Mouse (Mus musculus): ENCODE data around the gene Col9a3. TPM values are rescaled to one million over a fixed set of nuclear protein-coding genes. Genes with fewer than 3 reads are reported as not detected.

The Col9a3 gene
- total RNA-seq (2021) (under 1 TPM; 0.12 to 0.28 TPM), polyA plus RNA-seq (2012; rRNA removed) (0.33 and 0.39 TPM in 2 replicates)
- long read RNA-seq = 0 reads

DNA sequence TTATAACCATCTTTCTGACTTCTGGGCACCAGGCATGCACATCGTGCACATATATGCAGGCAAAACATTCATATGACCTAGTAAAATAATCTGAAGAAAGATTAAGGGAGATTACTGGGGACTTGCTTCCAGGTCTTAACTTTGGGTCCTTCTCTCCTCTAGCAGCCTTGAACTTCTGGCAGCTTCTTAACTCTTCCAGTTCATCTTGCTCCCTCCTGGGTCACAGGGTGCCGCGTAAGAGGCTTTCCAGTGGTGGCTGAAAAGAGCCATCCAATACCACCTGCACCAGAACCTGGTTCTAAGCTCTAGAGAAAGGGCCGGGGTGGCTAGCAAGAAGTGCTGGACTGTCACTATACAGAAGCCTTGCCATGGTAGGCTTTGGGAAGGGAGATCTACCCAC lies at the start of gene Col9a3:
Gene Col9a3 (plus strand): TSS at position 301 of the 400 bp plus-strand sequence.
- no peak for DNase-seq

DNA sequence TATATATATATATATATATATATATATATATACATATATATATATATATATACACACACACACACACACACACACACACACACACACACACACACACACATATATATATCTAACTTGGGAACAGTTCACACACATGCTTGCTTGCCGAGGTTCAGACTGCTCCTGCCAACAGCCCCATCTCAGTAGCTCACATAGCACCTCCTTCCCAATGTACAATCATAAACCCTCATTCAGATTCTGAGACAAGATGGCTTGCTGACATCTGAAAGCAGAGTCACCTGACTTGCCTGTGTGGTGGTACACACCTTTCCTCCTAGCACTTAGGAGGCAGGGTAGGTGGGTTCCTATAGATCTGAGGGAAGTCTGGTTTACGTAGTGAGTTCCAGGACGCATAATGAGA lies 45.2 kb upstream of the Col9a3 start:
- DNase-seq = no peak

DNA sequence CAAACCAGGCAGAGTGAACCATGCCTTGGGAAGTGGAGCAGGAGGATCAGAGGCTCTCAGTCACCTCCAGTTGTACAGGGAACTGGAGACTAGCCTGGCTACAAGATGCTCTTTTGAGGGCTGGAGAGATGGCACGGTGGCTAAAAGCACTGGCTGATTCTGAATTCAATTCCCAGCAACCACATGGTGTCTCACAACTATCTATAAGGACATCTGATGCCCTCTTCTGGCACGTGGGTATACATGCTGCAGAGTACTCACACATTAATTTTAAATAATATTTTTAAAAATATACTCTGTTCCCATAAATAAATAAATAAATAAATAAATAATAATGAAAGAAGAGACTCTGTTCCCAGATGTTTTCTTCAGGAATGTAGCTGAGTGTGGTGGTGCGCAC lies 42.4 kb upstream of the Col9a3 start:
- no peak for DNase-seq

DNA sequence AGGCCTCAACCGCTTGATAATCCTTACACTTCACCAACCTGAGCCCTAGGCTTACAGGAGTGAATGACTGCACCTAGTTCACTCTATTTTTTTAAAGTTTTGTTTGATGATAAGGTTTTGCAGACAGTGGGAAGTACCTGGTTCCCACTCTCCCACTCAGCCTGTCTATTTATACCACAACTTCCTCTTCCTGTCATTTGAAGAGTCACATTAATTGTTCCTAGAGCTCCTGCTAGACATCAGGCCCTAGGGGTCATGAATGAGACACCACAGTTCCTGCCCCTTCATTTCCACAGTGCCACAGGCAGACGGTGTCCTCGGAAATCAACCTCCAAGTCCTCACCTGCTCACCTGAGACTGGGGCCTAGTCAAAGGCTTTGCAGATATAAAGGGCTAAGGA lies 41.1 kb upstream of the Col9a3 start:
- DNase-seq = no peak

DNA sequence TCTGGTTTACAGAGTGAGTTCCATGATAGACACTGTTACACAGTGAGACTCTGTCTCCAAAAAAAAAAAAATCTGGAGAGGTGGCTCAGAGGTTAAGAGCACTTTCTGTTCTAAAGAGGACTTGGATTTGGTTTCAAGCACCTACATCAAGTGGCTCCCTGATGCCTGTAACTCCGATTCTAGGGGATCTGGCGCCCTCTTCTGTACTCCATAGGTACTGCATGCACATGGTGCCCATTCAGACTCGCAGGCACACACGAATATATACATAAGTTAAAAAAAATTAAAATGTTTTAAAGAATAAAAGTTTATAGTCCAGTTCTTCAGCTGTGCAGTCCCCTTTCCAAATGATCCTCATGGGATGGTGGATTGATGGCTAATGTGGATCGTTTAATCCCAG lies 37.3 kb upstream of the Col9a3 start:
- DNase-seq = no peak

DNA sequence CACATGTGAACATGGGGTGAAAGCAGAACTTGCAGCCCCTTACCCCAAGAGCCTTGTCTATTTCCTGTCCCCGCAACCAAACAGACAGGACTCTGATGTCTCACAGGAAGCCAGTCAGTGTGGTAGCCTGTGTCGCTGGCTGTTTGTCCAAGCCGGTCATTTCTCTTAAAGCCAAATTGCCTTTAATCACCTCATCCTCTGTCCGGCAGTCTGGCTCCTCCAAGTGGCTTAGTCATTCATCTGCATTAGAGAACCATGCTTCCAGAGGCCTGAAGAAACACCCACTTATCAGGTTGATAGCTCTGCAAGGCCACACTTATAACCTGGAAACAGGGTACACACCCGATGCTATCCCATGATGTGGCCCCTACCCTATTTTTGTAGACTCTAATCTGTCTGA lies 35.4 kb upstream of the Col9a3 start:
- DNase-seq = no peak

DNA sequence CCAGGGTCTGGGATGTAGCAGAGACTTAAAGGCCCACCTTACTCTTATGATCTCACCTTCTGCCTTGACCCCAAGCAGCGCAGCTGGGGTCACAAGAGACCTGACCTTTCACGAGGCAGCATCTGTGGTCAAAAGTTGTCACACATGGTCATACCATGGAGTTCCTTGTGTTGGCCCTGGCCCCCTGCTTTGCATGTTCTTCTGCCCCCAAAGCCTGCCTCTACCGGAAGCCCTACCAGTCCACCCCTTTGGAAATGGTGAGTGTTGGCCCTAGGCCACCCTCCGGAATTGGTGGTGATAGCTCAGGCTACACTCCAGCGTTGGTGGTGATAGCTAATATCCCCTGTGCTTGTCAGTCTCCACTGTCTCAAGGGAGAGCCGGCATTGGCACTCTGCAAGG lies 34.3 kb upstream of the Col9a3 start:
- DNase-seq = no peak

DNA sequence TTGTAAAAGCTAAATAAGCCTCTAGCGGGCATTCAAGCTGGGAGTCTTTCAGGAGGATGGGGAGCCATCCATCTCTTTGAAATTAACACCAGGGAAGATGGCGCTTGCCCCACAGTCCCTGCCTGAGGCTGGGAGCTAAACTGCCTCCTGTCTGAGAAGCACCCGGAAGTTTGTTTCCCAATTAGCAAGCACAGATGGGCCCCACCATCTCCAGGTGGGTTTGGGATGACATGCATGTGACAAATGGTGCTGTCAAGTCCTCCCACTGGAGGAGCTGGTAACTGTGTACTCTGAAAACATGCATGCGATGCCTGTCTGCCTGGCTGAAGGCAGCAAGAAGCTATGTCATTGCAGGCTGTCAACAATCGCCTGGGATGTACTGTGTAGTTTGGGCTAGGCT lies 33.7 kb upstream of the Col9a3 start:
- no peak for DNase-seq

DNA sequence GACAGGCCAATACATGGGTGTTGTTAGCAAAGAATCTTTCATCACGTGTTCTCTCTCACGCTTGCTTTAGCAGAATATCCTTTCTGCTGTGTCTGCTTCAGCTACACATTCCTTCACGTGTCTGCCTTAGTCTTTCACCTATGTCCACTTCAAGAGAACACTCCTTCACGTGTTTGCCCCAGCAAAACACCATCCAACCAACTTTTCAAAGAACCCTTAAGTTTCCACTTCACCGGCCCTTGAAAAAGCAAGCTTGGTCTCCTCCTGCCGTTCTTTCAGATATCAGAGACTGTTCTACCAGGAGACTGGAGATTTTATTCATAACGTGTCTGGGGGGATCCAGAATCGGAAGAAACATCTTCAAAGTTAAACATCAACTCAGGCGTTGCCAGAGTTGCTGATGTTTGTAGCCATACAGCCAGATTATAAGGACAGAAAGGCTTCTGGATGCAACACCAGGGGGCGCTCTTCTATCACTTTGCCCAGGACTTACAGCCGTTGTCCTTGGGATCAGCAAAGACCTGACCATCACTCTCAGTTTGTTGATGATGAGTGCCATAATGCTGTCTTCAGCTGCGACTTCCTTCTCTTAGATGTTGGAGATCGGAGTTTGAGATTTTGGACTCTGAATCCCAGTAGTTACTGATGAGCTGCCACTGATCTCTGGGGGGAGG lies 31.2 kb upstream of the Col9a3 start:
- DNase-seq = peak; percentile 41

DNA sequence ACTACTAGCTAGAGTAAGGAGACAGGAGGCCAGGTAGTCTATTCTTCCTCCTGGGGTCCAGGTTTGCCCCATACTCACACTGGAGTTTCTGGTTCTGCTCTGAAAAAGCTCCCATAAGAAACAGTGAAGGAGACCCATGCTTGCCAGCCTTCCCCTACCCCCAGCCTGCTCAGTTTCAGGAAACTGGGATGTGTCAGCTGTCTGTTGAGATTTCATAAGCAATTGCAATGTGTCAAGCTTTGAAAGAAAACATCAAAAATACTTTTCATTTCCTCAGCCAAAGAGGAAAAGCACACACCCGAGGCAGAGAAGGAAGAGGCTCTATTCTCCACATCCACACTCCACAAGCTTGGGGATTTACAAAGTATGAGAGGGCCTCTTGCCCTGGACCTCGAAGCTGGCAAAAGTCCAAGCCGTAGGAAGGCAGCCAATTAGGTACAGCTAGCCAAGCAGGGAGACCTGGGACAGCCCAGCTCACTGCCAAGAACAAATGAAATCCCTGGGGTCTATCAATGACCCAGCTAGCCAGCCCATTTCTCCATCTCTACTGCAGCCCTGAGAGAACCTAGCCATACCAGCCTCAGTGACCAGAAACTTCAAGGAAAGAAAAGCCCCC lies 28.5 kb upstream of the Col9a3 start:
- peak; percentile 68 for DNase-seq

DNA sequence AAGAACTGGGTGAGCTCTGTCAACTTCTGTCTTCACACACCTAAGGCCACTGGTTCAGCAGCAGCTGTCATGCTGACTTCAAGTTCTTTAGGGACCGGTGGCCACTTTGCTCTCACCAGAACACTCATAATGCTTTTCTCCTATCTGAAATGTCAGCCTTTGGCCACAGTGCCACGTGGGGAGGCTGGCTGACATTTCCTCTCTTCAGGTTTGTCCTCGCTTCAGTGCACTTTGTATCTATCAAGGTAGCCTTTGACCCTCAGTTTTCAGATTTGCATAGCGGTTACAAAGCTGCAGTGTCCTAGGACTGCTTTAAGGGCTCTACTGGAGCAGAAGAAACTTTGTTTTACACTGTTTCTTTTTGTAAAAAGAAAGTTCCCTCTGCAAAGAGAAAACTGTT lies 21.1 kb upstream of the Col9a3 start:
- DNase-seq = no peak

DNA sequence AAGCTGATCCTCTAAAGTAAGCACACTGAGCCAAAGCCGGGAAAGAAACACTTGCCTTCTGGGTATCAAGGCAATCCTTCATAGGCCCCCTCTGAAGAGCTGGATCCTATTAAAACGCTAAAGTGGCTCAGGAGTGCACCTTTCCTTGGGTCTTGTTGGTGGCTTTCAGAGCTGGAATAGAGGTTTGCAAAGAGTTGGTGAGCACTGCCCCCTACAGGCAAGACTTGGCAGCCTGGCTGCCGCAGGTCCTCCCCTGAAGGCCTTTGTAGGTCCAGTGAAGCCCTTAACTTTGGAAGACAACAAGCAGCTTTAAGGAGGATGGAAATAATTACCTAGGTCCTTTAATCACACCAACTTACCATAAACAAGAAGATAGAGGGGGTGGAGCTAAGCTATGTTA lies 18.9 kb upstream of the Col9a3 start:
- peak; percentile 68 for DNase-seq

DNA sequence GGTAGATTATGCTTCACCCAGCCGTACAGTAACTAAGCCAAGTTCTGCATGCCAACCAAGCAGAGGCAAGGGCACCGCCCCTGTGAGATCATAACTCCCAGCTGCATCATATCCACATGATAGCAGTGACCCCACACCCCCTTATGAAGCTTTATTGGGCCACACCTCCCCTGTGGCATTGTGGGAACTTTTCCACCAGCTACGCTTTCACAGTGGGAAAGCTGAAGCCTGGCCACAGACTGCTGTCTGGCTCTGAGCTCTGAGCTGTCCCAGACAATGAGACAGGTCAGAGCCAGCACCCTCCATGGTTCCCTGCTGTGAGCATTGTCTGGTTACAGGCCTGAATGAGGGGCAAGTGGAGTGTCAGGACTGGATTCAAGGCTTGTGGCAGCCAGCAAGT lies 16.6 kb upstream of the Col9a3 start, which contains the start of gene Mrgbp:
Gene Mrgbp (plus strand): TSS at position 303 of the 400 bp plus-strand sequence.
- peak; percentile 23 for DNase-seq

DNA sequence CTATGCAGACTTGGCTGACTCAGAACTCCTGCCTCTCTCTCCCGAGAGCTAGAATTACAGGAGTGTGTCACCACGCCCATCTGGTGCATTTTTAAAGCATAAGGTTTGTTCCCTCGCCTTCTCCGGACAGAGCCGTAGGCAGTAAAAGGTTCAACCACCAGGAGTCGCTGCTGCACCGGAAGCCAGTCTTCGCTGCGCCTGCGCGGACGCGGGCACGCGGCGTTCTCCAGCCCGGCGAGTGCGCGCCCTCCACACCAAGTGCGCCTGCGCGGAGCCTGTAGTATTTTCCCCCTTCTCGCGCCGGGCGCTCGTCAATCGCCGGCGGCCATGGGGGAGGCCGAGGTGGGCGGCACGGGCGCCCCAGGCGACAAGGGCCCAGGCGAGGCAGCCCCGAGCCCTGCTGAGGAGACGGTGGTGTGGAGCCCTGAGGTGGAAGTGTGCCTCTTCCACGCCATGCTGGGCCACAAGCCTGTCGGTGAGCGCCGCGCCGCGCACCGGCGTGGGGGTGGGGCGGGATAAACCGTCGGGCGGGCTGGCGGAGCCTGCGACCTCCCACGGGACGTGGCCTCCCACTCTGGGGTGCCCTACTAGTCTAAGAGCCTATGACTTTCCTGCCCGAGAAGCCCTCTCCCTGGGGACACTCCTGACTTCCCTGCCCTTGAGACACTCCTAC lies 15.0 kb upstream of the Col9a3 start:
- peak; percentile 98 for DNase-seq

DNA sequence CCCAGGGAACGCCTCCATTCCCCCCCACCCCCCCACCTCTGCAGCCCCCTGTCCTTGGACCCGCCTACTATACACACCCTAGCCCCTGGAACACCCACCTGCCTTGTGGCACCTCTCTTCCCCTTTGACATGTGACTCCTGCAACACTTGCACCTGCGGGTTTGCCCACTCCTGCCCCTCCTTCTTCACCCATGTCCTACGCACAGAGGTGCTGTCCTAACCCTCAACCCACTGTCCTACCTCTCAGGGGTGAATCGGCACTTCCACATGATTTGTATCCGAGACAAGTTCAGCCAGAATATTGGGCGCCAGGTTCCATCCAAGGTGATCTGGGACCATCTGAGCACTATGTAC lies 14.5 kb upstream of the Col9a3 start:
- peak; percentile 20 for DNase-seq

DNA sequence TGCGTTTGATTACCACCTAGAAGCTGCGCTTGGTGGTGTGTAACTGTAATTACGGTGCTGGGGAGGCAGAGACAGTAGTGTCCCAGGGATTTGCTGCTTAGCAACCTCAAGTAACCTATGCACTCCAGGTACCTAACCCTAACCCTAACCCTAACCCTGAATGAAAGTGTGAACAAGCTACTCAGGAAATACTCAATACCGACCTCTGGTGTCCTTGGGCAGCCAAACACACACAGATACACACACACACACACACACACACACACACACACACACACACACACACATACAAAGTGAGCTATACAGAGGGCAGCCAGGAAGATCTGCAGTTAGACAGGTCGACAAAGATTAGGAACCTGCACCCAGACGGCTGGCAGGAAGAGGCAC lies 8.9 kb upstream of the Col9a3 start:
- DNase-seq = no peak

DNA sequence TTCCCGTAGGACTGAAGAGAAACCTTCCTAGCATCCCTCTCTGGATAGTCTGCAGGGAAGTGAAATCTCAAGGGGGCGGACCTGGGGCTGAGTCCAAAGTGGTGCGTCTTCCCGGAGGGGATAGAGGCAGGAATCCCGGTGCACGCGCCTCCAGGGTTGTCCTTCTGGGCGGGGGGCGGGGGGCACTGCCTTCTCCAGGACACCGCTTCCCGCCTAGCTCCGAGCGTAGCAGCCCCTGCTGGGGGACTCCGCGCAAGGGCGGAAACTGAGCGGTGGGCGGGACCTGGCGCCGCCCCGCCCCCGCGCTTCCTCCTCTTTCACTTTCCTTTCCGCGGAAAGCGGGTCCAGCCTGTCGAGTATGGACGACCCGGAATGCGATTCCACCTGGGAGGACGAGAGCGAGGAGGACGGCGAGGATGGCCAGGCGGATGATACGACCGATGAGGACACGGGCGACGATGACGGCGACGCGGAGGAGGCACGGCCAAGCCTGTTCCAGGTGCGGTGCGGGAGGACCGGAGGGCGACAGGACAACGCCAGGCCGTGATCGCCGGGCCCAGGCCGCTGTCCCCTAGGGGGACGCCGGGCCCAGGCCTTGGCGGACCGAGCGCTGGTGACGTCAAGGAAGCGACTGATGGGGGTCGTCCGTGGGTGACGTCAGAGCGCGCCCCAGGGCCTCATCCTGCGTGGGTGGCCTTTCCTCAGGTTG lies 8.3 kb upstream of the Col9a3 start, which contains the start of gene Ogfr:
Gene Ogfr (plus strand): TSS at position 123 of the 709 bp plus-strand sequence.
- DNase-seq = peak; percentile 91

DNA sequence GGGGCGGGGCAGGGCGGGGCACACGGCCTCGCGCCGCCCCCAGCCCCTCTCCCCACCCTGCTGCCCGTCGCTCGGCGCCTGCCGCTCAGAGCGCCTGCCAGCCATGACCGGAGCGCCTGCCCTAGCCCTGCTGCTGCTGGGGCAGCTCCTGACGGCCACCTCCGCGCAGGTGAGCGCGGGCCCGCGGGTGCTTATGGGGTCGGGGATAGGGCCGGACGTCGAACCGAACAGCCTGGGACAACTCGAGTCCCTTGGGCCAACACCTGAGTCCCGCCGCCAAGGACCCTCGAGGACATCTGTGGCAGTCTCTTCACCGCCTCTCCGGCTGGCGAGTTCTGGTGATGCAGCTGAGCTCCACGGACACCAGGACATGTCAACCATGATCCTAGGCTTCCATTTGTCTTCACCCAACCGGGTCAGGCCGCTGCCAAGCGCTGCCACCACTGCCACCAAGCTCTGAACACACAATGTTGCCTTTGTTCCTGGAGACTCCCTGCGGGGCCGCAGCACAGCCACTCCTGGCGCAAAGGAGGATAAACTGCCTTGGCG lies 641 bp downstream of the Col9a3 start:
- DNase-seq = no peak

DNA sequence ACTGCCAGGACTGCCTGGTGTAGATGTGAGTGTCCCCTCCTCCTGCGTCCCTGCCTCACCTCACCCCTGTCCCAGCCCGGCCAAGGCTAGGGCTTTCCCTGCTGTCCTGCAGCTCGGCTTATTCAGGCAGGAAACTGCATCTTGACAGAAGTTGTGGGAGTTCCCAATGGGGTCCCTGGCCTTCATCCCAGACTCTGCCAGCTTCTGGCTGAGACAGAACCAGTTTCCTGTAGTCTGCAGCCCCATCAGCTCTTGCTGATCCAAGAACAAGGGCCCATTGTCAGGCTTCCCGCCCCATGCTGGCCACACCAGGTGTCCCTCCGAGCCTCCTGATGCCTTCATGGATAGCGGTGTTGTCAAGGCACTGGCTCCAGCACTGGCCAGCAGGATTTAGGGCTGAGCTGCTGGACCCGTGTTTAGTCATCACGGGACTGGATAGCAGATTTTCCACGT lies 3.0 kb downstream of the Col9a3 start:
- DNase-seq = no peak

DNA sequence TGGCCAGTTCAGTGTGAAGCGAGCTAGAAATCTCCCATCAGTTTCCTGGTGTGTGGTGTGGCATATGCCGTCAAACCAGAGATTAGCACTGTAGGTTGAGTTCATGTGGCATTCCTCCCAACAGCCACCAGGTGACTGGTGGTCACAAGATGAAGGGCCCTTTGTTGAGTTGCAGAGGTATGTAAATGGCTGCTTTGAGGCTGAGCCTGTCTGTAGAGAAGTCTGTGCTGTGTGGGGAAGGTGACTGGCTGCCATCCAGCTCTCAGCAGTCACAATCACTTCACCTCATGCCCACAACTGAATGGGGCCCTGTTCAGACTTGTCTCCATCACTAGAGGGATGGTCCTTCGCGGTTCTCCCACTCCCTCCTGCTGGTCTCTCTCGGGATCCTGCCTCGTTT lies 7.2 kb downstream of the Col9a3 start:
- no peak for DNase-seq

DNA sequence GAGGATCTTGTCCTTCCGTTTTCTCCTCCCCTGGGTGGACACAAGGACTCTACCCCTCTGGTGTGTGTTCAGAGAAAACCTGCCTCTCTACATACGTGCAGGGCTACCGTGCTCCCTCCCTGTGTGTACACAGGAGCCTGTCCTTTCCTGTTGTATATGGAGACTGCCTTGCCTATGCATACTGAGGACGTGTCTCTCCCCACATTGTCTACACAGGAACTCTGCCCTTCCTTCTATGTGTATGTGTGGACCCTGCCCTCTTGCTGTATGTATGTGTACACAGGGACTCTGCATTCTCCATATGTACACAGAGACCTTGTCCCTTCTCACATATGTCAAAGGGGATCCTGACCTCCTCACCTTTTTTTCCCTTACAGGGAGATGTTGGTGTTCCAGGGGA lies 12.7 kb downstream of the Col9a3 start:
- DNase-seq = no peak

DNA sequence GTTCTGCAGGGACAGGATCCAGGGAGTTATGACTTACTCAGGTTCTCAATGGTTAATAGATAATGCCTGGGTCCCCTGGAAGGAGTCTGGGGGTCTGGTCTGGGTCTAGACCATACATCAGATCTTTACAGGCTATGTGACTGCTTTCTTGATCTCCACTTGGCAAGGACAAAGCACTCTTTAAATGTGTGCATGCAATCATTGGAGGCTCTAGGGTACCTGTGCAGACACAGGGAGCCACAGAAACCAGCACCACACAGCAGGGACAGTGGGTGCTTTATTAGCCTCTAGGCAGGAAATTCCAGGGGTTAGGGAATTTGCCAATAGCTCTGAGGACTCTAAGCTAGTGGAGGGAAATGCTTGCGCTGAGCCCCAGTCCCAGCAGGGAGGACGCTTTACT lies 14.3 kb downstream of the Col9a3 start:
- DNase-seq = no peak

All from adrenal gland, adult 2 months (tissue).